Mouse (Mus musculus) urinary bladder, postnatal 4 days (tissue): ENCODE data around the gene Htr6.

Experiments
- DNase-seq, 2 experiments: peaks; one replicate each; pipeline ENCODE4 v3.0.0; 2021 to 2022; ENCODE audit warnings: low spot score in 2 of 2

Gene Htr6

DNA sequence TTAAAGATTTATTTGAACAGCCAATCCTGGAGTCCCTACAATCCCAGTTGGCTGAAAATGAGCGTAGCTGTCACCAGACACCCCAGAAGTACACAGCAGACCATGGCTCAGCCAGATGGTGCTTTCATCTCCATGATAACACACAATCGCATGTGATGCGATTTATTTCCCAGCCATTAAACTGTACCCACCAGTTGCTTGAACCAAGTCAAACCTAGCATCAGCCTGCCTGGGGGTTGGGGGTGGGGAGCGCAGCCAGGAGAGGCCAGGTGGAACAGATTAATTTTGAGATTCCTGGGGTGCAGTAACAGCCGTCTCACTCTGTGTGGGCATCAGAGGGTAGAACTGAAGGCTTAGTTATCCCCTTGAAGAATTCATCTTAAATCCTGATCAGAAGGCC is 29.0 kb downstream of the Htr6 start:
- DNase-seq = no peak

DNA sequence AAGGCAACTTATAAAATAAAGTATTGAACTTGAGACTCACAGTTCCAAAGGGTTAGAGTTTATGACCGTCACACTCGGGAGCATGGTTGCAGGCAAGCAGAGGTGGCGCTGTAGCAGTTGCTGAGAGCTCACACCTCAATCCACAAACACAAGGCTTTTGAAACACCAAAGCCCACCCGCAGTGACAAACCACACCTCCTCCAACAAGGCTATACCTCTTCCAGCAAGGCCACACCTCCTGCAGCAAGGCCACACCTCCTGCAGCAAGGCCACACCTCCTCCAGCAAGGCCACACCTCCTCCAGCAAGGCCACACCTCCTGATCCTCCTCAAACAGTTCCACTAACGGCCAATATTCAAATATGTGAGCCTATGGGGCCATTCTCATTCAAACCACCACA is 30.8 kb downstream of the Htr6 start:
- DNase-seq = no peak

DNA sequence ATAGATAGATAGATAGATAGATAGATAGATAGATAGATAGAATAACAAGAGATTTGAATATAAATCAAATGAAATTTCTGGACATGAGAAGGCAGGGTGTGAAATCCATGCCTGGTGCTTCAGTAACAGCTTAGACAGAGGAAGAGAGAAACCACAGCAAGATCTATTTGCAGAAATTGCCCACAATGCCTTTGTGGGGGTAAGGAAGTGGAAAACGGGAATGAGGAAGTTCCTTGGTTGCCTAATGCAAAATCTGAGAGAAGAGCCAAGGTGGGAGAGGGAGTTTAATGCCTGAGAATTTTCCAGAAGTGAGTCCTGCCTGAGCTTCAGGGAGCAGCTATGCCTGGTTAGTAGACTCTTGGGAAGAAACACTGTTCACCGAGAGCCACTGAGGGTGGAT is 31.8 kb downstream of the Htr6 start:
- no peak for DNase-seq

DNA sequence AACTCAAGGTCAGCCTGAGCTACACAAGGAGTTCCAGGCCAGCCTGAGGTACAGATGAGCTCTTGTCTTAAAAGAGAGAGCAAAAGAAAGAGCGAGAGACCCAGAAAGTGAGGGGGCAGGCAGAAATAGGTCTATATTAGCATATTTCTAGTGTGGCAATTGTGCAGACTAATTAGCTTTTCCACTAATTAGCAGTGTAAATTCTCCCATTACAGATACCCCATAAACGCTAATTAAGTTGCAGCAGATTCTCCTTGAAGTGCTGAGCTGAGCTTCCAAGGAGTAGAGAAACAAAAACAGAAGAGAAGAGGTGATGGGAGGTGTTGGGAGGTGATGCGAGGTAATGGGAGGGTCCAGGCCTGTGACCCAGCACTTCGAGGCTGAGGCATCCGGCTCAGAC is 32.8 kb downstream of the Htr6 start:
- DNase-seq = no peak

DNA sequence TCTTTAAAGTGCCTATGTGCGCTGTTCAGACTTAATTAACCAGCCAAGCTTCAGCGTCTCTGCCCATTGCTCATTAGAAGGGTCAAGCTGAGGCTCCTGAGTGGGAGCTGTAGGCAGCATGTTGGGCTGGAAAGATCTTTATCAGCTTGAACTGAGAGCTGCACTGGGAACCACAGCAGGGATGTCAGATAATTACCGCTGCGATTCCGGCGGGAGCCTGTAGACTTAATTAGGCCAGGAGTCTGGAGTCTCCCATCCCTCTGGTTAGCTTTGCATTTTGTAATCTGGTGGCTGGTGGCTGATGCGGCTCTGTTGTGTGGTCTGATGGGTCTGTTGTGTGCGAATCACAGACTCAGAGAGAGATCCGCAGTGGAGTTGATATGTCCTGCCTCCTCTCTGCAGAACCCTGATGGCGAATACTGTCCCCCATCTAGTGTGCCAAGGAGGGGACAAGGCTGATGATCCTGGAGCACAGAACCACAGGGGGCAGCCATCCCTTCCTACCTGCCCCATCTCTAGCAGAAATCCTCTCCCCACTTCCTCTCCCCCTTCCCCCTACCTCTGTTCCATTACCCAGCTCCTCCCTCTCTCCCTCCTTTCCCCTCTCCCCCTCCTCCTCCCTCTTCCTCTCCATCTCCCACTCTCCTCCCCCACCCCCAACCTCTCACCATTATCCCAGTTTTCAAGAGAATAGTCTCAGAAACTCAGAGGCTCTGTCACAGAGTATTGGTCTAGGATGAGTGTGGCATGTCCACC is 35.1 kb downstream of the Htr6 start:
- DNase-seq = no peak

DNA sequence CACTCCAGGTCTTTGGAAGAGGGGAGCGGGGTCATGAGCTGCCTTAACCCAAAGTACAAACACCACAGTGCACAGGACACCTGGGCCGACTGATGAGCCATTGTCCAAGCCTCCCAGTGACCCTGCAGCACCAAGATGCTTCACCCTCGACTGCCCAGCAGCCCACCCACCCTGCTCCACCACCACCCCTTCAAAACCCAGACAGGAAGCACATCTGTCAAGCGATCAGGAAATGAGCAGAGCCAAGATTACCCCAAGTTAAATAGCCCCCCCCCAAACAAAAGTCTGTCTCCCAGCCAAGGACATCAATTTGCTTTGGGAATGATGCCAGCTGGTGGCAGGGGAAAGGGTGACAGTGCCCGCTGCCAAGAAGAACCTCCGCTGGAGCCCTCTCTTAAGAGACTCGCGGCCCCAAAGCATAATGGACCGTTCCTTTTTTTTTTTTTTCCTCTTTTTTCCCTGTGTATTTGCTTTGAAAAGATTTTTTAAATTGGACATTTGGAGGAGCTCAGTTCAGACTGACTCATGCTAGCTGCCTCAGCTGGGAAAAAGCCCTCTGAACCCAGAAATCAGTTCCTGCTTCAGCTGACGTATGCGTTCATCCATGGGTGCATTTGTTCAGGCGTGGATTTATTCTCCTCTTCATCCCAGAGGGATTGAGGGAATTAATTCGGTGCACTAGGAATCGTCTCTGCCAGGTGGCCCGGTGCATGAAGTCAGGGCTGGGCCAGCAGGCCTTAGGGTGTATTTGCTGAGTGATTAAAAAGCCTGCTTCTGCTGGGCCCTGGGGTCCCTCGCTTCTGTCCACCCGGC is 37.4 kb downstream of the Htr6 start:
- DNase-seq = no peak

DNA sequence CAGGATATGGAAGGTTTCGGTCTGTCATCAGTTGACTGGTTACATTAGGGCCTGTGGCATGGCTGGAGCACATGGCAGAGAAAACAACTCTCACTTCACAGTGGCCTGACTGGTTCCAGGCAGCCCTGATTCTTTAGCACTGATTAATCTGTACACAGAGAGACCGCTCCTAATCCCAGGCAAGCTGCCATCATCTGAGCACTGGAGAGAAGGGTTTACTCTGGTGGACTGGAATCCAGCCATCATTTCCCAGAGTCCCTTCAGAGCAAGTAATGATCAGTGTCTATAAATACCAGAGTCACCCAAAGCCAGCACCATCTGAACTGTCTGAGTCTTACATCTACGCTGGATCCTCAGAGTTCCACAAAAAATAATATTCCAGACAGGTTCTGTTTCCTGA is 39.6 kb downstream of the Htr6 start:
- DNase-seq = no peak

DNA sequence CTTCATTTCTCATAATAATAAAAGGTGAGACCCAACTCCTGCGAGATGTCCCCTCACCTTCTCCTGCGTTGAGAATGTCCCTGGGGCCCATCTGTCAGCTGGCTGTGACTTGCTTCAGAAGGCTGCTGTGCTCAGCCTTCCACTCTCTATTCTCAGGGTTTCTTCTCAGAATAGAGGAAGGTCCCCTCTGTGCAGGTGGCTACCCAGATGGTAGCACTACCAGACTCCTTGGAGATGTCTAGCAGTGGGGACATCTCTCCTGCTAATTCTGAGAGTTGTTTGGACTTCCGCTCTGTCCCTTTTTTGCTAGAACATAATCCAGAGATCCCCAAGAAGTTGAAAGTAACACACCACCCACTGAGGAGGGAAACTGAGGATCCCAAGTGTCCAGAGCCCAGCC is 40.4 kb downstream of the Htr6 start:
- no peak for DNase-seq

DNA sequence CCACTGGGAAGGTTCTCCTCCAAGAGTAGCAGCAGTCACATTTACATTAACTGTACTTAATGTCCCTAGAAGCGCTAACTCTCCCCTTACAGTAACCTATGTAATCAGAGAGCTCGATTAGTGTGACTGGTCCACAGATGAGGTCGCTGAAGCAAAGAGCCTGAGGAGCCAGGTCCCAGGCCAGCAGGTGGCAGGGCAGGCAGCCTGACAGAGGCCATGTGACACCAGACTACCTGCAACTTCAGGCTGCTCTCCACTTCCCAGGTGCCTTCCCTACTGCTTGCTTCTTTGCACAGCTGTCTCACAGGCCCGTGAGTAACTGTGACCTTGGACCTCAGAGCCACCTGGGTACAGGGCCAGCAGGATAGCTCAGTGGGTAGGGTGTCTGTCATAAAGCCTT is 40.8 kb downstream of the Htr6 start:
- no peak for DNase-seq

DNA sequence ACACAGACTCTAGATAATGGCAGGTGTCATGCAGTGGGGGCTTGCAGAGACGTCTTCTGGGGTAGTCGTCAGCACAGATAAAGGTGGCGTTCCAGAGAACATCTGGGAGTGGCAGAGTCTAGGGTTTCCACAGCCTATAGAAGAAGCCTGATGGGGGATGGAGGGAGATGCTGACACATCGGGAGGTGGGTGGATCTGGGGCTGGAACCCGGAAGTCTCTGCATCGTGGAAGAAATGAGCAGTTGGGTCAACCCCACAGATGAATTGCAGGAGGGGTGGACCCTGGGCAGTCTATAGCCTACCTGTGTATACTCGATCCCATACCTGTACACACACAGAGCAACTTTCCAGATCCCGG is 41.4 kb downstream of the Htr6 start:
- no peak for DNase-seq

DNA sequence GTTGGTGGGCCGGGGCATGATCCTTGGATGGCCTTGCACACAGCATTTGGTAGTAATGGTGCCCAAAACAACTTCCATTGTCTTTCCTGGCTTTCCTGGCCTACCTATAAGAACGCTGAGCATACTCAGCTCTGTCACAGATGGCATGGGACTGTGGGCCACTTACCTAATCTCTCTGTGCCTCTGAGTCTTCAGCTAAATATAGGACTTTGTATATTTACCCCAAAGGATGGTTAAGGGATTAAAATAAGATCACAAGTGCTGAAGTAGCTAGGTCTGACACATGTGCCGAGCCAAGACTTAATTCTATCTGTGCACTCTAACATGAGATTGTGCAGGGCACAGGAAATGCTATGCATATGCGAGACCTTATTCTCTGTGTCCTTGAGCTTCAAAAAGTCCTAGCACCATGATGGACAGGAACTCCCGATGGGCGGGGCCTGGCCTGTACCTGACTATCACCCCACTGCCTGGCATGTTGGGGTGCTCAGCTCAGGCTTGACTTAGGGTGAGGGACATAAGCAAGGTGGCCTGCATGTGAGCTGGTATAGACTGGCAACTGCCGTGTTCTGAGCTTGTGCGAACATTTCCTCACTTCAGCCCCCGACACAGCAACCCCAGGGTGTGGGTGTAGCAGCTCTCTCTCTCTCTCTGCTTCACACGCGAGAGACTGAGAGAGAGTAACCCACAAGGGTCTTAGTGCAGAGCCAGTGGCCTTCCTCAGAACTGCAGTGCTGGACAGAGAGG is 41.9 kb downstream of the Htr6 start:
- DNase-seq = no peak

DNA sequence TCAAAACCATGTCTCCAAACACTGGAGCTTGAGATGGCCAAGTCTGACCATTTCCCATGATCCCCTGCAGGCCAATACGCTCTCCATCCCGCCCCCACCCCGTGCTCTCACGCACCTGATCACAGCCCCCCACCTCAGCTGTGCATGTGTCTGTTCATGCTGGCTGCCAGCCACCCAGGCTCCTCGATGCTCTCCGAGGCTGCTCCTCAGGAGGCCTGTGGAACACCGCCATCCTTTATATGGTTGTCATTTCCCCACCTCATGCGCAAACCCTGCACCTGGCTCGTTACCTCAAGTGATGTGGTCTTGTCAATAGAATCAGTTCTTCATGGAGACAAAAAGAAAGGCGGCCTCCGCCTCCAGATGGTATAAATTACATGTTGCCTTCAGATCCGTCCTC is 42.8 kb downstream of the Htr6 start:
- no peak for DNase-seq

DNA sequence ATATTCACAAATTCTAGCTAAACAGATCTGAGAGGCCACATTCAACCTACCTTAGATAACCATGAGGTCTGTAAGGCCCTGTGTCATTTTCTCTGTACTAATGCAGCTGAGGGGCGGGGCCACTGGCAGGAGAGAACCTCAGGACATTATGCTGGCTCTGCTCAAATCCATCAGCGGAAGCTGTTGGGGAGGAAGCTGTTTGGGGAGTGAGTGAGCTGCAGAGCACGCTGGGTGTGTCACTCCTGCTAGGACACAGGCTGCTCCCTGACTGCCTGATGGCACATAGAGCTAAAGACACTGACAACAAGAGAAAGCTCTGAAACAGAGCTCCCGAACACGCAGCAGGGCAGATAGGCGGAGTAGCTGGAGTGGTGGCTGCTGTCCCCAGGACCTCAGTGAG is 44.7 kb downstream of the Htr6 start:
- DNase-seq = no peak

DNA sequence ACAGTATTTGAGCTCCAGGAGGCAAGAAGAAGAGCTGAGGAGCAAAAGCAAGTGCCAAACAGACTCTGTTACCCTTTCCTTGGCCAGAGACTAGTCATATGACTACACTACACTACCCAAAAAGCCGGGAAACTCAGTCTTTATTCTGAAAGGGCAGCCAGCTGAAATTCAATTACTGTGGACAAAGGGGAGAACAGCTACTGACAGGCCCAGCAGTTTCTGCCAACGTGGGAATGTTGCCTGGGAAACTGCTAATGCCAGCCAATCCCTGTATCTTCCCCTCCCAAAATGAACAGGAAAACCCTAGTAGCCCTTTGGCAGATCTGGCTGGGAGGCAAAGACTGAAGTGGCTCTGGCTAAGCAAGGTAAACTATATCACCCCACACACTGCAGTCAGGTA is 51.0 kb downstream of the Htr6 start:
- no peak for DNase-seq

DNA sequence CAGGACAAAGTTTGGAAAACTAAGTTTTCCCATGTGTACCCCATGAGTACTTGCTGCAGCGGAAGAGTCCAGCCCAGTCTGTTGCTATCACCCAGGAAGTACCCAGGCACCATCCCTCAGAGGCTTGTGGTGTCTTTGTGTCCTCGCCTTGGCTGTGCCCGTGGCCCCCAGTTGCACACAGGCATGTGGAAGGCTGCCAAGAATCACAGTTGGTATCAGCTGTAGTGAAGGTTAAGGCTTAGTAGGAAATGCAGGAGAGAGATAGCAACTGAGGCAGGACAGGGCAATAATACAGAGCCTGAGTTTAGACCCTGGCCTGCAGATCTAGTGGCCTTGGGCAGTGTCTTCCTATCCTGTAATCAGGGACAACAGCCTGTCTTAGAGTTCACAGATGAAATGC is 55.0 kb downstream of the Htr6 start:
- DNase-seq = no peak

DNA sequence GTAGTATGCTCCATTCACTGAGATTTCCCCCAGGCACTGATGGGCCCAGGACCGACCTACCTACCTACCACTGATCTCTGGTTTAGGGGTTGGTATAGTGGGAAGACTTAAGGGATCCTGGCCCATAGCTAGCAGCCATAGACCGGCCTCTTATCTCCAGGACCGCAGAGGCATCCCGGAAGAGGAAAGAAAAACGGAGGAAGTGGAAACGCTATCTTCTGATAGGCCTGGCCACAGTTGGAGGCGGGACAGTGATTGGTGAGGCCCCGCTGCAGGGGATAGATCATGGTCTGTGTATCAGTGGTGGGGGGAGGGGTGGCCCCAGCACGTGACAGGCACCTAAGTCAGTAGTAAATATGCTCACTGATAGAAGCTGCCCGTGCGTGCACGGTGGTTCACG is 56.0 kb downstream of the Htr6 start:
- DNase-seq = no peak

DNA sequence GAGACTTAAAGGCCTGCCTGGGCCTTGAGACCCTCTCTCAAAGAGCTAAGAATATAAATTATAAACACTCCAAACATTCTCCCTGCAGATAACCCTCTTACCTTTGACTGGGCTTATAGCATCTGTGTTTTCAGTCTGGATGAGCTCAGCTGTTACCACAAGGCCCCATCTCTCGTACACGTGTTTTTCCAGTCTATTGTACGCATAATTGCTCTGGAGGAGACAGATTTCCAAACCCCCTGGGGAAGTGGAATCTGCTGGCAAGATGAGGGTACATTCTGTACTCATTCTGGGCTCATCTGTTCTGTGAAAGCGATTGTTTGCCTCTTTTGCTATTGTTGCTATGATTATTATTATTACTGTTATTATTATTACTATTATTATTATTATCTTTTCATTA is 56.4 kb downstream of the Htr6 start:
- no peak for DNase-seq

DNA sequence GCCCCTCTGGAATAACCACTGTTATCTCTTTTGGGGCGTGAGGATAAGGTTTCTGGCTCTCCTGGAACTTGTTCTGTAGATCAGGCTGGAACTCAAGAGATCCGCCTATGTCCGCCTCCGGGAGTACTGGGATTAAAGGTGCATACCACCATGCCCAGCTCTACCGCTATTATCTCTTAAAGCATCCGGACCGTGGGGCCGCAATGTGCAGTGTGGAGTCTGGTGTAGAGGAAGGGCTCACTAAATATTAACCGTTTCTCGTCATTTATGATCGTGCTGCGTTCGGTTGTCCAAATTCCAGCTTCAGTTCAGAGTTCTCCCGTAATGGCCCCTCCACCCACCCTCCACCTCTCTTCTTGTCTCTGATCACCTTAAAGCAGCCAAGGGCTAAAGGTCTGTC is 57.0 kb downstream of the Htr6 start:
- DNase-seq = no peak

DNA sequence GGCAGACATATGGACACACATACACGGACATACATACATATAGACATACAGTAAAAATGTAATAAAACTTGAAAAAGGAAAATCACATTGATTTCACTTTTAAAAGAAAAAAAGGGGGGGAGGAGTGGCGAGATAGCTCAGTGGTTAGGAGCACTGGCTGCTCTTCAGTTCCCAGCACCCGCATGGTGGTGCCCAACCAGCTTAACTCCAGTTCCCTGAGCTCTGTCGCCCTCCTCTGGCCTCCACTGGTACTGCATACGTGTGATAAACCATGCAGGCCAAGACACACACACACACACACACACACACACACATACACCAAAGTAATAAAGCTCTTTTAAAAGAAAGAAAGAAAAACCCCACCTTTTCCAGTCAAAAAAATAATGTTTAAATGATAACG is 60.6 kb downstream of the Htr6 start:
- no peak for DNase-seq

DNA sequence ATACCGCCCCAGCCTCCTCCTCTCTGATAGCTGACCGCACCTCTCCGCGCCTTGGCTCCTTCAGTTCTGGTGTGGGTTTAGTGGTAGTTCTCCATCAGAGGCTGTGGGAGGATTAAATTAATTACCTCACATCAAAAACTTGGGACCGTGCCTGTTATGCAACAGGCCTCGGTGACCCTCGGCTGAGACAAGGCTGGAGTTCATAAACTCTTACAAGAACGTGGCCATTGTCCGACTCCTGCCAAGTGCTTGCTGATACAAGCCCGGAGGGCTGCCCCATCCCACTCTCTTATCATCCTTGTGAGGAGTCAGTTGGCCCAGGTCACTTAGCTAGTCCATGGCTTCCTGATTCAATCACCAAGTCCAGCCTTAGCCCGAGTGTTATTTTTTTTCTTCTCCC is 62.1 kb downstream of the Htr6 start:
- no peak for DNase-seq

DNA sequence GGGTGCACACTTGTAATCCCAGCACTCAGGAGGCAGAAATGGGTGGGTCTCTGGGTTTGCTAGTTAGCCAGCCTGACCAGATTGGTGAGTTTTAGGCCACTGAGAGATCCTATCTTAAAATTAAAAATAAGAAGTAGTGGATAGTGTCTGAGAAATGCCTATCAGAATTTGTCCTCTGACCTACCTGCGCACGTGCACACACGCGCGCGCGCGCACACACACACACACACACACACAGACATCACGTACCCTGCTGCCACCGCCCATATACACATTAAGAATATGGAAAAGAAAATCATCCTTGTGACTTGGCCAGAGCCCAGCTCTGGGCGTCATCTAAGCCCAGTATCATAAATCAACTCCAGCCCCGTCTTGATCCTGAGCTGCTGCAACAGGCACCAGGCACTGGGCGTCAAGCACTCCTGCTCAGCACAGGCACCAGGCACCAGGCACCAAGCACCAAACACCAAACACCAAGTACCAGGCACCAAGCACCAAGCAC is 64.1 kb downstream of the Htr6 start:
- no peak for DNase-seq
